Mouse (Mus musculus) right cerebral cortex, postnatal 10 days (tissue): Measurements from ENCODE around the gene Herc1.

Experiments used
- DNase-seq, 2 experiments: peaks; one replicate each; pipeline ENCODE4 v3.0.0; 2021; ENCODE audit warnings: low spot score in 2 of 2

Herc1 gene

GRCm38 (mm10) chr9:66492361-66492760, 142.1 kb downstream of the Herc1 start:
- DNase-seq, result no peak

- DNase-seq, result no peak
Observed at GRCm38 (mm10) chr9:66493992-66494391, 143.7 kb downstream of the Herc1 start.

GRCm38 (mm10) chr9:66501248-66501647, 151.0 kb downstream of the Herc1 start:
- DNase-seq, result no peak

- DNase-seq, result no peak
Observed at GRCm38 (mm10) chr9:66503879-66504411, 153.7 kb downstream of the Herc1 start.

GRCm38 (mm10) chr9:66504518-66504917, 154.3 kb downstream of the Herc1 start:
- DNase-seq, result peak; percentile 46 to 67

GRCm38 (mm10) chr9:66505141-66505917, 155.1 kb downstream of the Herc1 start:
- no peak for DNase-seq

GRCm38 (mm10) chr9:66506011-66506410, 155.8 kb downstream of the Herc1 start:
- no peak for DNase-seq

GRCm38 (mm10) chr9:66506424-66506823, 156.2 kb downstream of the Herc1 start:
- no peak for DNase-seq

- no peak for DNase-seq
Observed at GRCm38 (mm10) chr9:66507684-66508083, 157.4 kb downstream of the Herc1 start.

GRCm38 (mm10) chr9:66508890-66509399, 158.7 kb downstream of the Herc1 start:
- DNase-seq, result no peak

GRCm38 (mm10) chr9:66510351-66510841, 160.1 kb downstream of the Herc1 start:
- DNase-seq, result peak; percentile 39 to 47

GRCm38 (mm10) chr9:66510944-66511343, 160.7 kb downstream of the Herc1 start:
- DNase-seq, result peak; percentile 48 to 58

- peak; percentile 97 to 98 for DNase-seq
Observed at GRCm38 (mm10) chr9:66511580-66512350, 161.5 kb downstream of the Herc1 start.

- DNase-seq, result peak; percentile 93 to 95
Observed at GRCm38 (mm10) chr9:66512351-66512671, 162.1 kb downstream of the Herc1 start.

- DNase-seq, result peak; percentile 60 to 66
Observed at GRCm38 (mm10) chr9:66513150-66513549, 162.9 kb downstream of the Herc1 start.

GRCm38 (mm10) chr9:66513661-66514255, 163.5 kb downstream of the Herc1 start:
- DNase-seq, result no peak

- peak; percentile 68 to 69 for DNase-seq
Observed at GRCm38 (mm10) chr9:66514256-66514770, 164.1 kb downstream of the Herc1 start, which contains the start of gene Fbxl22. Fbxl22 (minus strand) TSS chr9:66514593.

- DNase-seq, result no peak
Observed at GRCm38 (mm10) chr9:66515115-66515514, 164.9 kb downstream of the Herc1 start.

GRCm38 (mm10) chr9:66515680-66516210, 165.5 kb downstream of the Herc1 start:
- peak in 1 of 2 experiments; percentile 38 for DNase-seq

GRCm38 (mm10) chr9:66516296-66516940, 166.2 kb downstream of the Herc1 start:
- no peak for DNase-seq

- no peak for DNase-seq
Observed at GRCm38 (mm10) chr9:66517746-66518145, 167.5 kb downstream of the Herc1 start.
